Mouse (Mus musculus): ENCODE data around the gene Gm9999.
"Not testable (repeated sequence)": the region's sequence is repeated elsewhere in the genome, so short reads cannot be mapped to it uniquely, and the experiment has no call there.

DNA sequence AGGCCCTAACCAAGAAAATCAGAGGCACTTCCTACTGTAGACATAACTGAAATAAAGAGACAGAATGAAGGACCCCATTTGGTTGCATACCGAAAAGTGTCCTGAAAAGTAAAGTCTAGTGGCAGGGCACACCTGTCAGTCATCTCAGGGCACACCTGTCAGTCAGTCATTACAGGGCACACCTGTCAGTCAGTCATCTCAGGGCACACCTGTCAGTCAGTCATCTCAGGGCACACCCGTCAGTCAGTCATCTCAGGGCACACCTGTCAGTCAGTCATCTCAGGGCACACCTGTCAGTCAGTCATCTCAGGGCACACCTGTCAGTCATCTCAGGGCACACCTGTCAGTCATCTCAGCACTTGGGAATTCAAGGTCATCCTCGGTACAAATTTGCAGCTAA is 43.5 kb downstream of the Gm9999 start:
- not testable (repeated sequence) for TF ChIP-seq EP300 (IDR thresholded peaks at IDR 0.05; ENCODE audit: insufficient read depth, low read depth, low read length); CTCF (IDR thresholded peaks at IDR 0.05); POLR2A (IDR thresholded peaks at IDR 0.05; ENCODE audit: insufficient read depth, low read depth, low read length)
